ENCODE assay signal across 8 mouse cellular contexts in genomic region chr7:80074921-80075441, GRCm38 (mm10). TPM values are rescaled to one million over a fixed set of nuclear protein-coding genes. Genes with fewer than 3 reads are reported as not detected.
A peak's percentile ranks its signal among the peaks of the same experiment; 100 is the strongest.
DNase-seq lines count a peak whose midpoint lies in the region; ATAC-seq and TF ChIP-seq lines count a peak whose summit lies in the region.

No protein-coding gene starts in this region.

- no peak overlapping the region for H3K4me2 ChIP-seq in kidney, embryonic 16.5 days (replicated peaks; ENCODE audit: low read depth, low read length)
- no peak overlapping the region for H3K4me2 ChIP-seq in stomach, postnatal 0 days (replicated peaks; ENCODE audit: low read depth)

- 24% methylated on average over 5 of the region's 5 CpGs for WGBS in kidney, embryonic 16.5 days
- WGBS in stomach, postnatal 0 days = 33% methylated on average over 5 of the region's 5 CpGs

- H3K4me1 ChIP-seq in kidney, embryonic 16.5 days (ENCODE audit: insufficient read depth, low read length) = peaks cover 80% of the 10 kb centered on the region
- H3K4me1 ChIP-seq in stomach, postnatal 0 days (replicated peaks; ENCODE audit: control insufficient read depth, insufficient read depth) = peaks cover 16% of the 10 kb centered on the region; the same call in 1 of the 2 replicates

- no peaks in the 10 kb centered on the region for H3K9me3 ChIP-seq in kidney, embryonic 16.5 days (ENCODE audit: low read length)
- no peaks in the 10 kb centered on the region for H3K9me3 ChIP-seq in stomach, postnatal 0 days (ENCODE audit: control insufficient read depth, low read length)

- no peaks in the 10 kb centered on the region for H3K36me3 ChIP-seq in kidney, embryonic 16.5 days (ENCODE audit: insufficient read depth, low read length)
- H3K36me3 ChIP-seq in stomach, postnatal 0 days (ENCODE audit: control insufficient read depth, insufficient read depth, low read length) = no peaks in the 10 kb centered on the region

- 0 out of 2 replicates have a peak overlapping the region, but pooled peaks have one; percentile 5 for H3K9ac ChIP-seq in kidney, embryonic 16.5 days (replicated peaks; ENCODE audit: low read length)
- no peak overlapping the region for H3K9ac ChIP-seq in stomach, postnatal 0 days (ENCODE audit: low read length)

- no peak for ATAC-seq in kidney, embryonic 16.5 days (ENCODE audit: low FRiP score, low TSS enrichment)
- ATAC-seq in stomach, postnatal 0 days (ENCODE audit: low FRiP score, low TSS enrichment) = peak; percentile 81
- ATAC-seq in cerebellum, adult (ENCODE audit: insufficient number of reproducible peaks, low FRiP score, low TSS enrichment) = no peak

- no peak for TF ChIP-seq EP300 in stomach, postnatal 0 days (optimal IDR thresholded peaks at IDR 0.05)

- TF ChIP-seq CTCF in stomach, postnatal 0 days (IDR thresholded peaks at IDR 0.05; ENCODE audit: low read depth) = peak; percentile 53

- no peak overlapping the region for H3K4me3 ChIP-seq in kidney, embryonic 16.5 days (ENCODE audit: low read length)
- H3K4me3 ChIP-seq in stomach, postnatal 0 days (ENCODE audit: low read depth, low read length) = no peak overlapping the region

- DNase-seq in CD4-positive helper T cell, adult 2 months (ENCODE audit: low read depth, low spot score) = peak; percentile 64
- DNase-seq in T-cell, adult 2 months (ENCODE audit: low spot score) = peak; percentile 35
- peak; percentile 68 to 75 for DNase-seq in heart, adult 18-20 months
- DNase-seq in lung, postnatal 25 days (ENCODE audit: low spot score) = peak; percentile 92
- peak; percentile 81 for DNase-seq in stomach, postnatal 0 days (ENCODE audit: low spot score)
- DNase-seq in embryo, embryonic 9.5 days (ENCODE audit: extremely low spot score) = no peak

- peak overlapping the region; percentile 29; the same call in 1 of the 2 replicates for H3K27ac ChIP-seq in kidney, embryonic 16.5 days (ENCODE audit: low read length)
- H3K27ac ChIP-seq in stomach, postnatal 0 days (replicated peaks) = peak overlapping the region; percentile 76

- no peaks in the 10 kb centered on the region for H3K27me3 ChIP-seq in kidney, embryonic 16.5 days (ENCODE audit: insufficient read depth, low read length)
- H3K27me3 ChIP-seq in stomach, postnatal 0 days (ENCODE audit: control insufficient read depth, insufficient read depth, low read length) = no peaks in the 10 kb centered on the region

RNA-seq across cellular contexts. Expression of gene Idh2, which starts 40.2 kb away (rescaled TPM):
- 1,000 to 10,000 TPM; 2,187 to 2,245 TPM for total RNA-seq in heart, adult 18-20 months (2021)
- 782 and 850 TPM in 2 replicates for polyA plus RNA-seq in kidney, embryonic 16.5 days (2015; fragmentation: Nextera tagmentation; extraction: Ambion mirVana)
- 288 TPM in 2 replicates for polyA plus RNA-seq in stomach, postnatal 0 days (2015; fragmentation: Nextera tagmentation; extraction: Ambion mirVana)

RNA-seq across cellular contexts. Expression of gene Zfp710, which starts 50.4 kb away (rescaled TPM):
- total RNA-seq in heart, adult 18-20 months (2021) = 10 to 100 TPM; 21.6 to 22.4 TPM
- 22.6 and 24.7 TPM in 2 replicates for polyA plus RNA-seq in kidney, embryonic 16.5 days (2015; fragmentation: Nextera tagmentation; extraction: Ambion mirVana)
- polyA plus RNA-seq in stomach, postnatal 0 days (2015; fragmentation: Nextera tagmentation; extraction: Ambion mirVana) = 10.3 and 12.0 TPM in 2 replicates
